17 mouse cellular contexts compared by ENCODE assay signal in genomic region chr15:89544171-89544570, GRCm38 (mm10). TPM values are rescaled to one million over a fixed set of nuclear protein-coding genes. Genes with fewer than 3 reads are reported as not detected.
"Had no signal": no experiment of that assay in that cellular context is flagged by ENCODE, and none has a peak within 500 bp of the region (broad histone marks: within the 10 kb centered on the region; RNA-seq: fewer than 3 reads in every experiment).

No protein-coding gene starts in this region.

- ATAC-seq: liver, postnatal 0 days; lung, postnatal 0 days; midbrain, embryonic 15.5 days had no signal

- H3K4me3 ChIP-seq: left cerebral cortex, adult 2 months; midbrain, embryonic 12.5 days; midbrain, embryonic 15.5 days; neural tube, embryonic 13.5 days had no signal

- H3K27ac ChIP-seq: kidney, postnatal 0 days; left cerebral cortex, adult 2 months; liver, embryonic 14.5 days; macrophage; midbrain, embryonic 12.5 days; midbrain, embryonic 15.5 days; neural tube, embryonic 13.5 days had no signal

- H3K9me3 ChIP-seq: midbrain, embryonic 12.5 days; midbrain, embryonic 15.5 days; neural tube, embryonic 13.5 days had no signal

- H3K9ac ChIP-seq: liver, embryonic 14.5 days; liver, postnatal 0 days; lung, embryonic 14.5 days; midbrain, embryonic 12.5 days; midbrain, embryonic 15.5 days; neural tube, embryonic 13.5 days had no signal

- H3K27me3 ChIP-seq: midbrain, embryonic 15.5 days had no signal

- DNase-seq: kidney, postnatal 25 days; layer of hippocampus, postnatal 36 days; liver, postnatal 0 days; lung, embryonic 14.5 days; thymus, adult 18-20 months; thymus, postnatal 36 days had no signal

- H3K4me2 ChIP-seq: liver, embryonic 11.5 days; lung, embryonic 14.5 days; midbrain, embryonic 12.5 days; midbrain, embryonic 15.5 days; neural tube, embryonic 13.5 days had no signal

RNA-seq across cellular contexts. Expression of gene Acr, which starts 24.0 kb away (rescaled TPM):
- polyA plus RNA-seq: kidney, postnatal 0 days; limb, embryonic 11.5 days; liver, postnatal 0 days; lung, postnatal 0 days; macrophage; stomach, embryonic 16.5 days had no signal

RNA-seq across cellular contexts. Expression of gene Shank3, which starts 44.7 kb away (rescaled TPM):
- polyA plus RNA-seq: macrophage had no signal
